Mouse (Mus musculus) small intestine, adult 2 months (tissue): Measurements from ENCODE around the gene Mtrex. TPM values are rescaled to one million over a fixed set of nuclear protein-coding genes. Genes with fewer than 3 reads are reported as not detected.

ENCODE experiments used
- H3K27ac ChIP-seq: fragments of 200-500 bp; 2 replicates; pipeline ENCODE4 v1.5.1; 2012; ENCODE audit warnings: low read depth, low read length, control low read depth, inconsistent platforms; ENCODE audit not compliant: insufficient read depth
- H3K27me3 ChIP-seq: fragments of 200-500 bp; 2 replicates; pipeline ENCODE4 v1.6.1; 2012; ENCODE audit warnings: mild to moderate bottlenecking, moderate library complexity, low read length, inconsistent platforms; ENCODE audit not compliant: control insufficient read depth, insufficient read depth
- H3K36me3 ChIP-seq: fragments of 200-500 bp; 2 replicates; pipeline ENCODE4 v1.6.1; 2012; ENCODE audit warnings: mild to moderate bottlenecking, low read length, control low read depth, inconsistent platforms; ENCODE audit not compliant: control insufficient read depth, insufficient read depth
- H3K4me1 ChIP-seq: fragments of 200-500 bp; 2 replicates; pipeline ENCODE4 v1.6.1; 2012; ENCODE audit warnings: low read length, inconsistent platforms, mixed read lengths; ENCODE audit not compliant: control insufficient read depth, insufficient read depth, insufficient read length
- H3K4me3 ChIP-seq: fragments of 200-500 bp; 2 replicates; pipeline ENCODE4 v1.5.1; 2012; ENCODE audit warnings: low read depth, mild to moderate bottlenecking, control low read depth, inconsistent platforms, low read length, moderate library complexity
- CTCF ChIP-seq: fragments of 200-500 bp; IDR thresholded peaks from 2 replicates; pipeline ENCODE4 v1.5.1; 2012; ENCODE audit warnings: low read depth, mild to moderate bottlenecking, control low read depth, inconsistent platforms, low read length, moderate library complexity, mixed read lengths; ENCODE audit not compliant: insufficient replicate concordance, insufficient read length; ENCODE audit errors: extremely low read depth
- POLR2A ChIP-seq: fragments of 200-500 bp; IDR thresholded peaks from 2 replicates; pipeline ENCODE4 v1.6.1; 2012; ENCODE audit warnings: low read depth, mild to moderate bottlenecking, control low read depth, inconsistent platforms, low read length, moderate library complexity
- WGBS: fragments of 180-500 bp; shearing (Covaris S2); methylation state at CpG from one replicate; pipeline ENCODE4 v1.1.7; 2018; 5-methylcytosine and 5-hydroxymethylcytosine counted together
- polyA plus RNA-seq: library from polyadenylated mRNA; depleted of rRNA; stranded (reverse); fragments of >200 nt; gene quantifications from 2 replicates; pipeline ENCODE4 v1.2.3, GENCODE M21; 2012; rRNA removed

Gene Mtrex
- polyA plus RNA-seq, 1 experiment: 1.2 TPM

- WGBS: 63% methylated on average over 2 of the region's 2 CpGs
- Histone ChIP-seq H3K4me1 (peaks cover 5% of the 10 kb centered on the region; the same call in 1 of the 2 replicates), H3K4me3 (no peak overlapping the region)
These were observed 97.6 kb downstream of the Mtrex start for GRCm38 (mm10) chr13:112829619-112830018.

GRCm38 (mm10) chr13:112825479-112825878 is 101.7 kb downstream of the Mtrex start:
- H3K4me3 ChIP-seq: no peak overlapping the region
- 80% methylated on average over 6 of the region's 6 CpGs for WGBS
- peaks cover 8% of the 10 kb centered on the region for H3K36me3 ChIP-seq
- H3K27ac ChIP-seq: no peak overlapping the region
- 0 out of 2 replicates have a peak, but pooled peaks cover 4% of the 10 kb centered on the region for H3K4me1 ChIP-seq
- H3K27me3 ChIP-seq: no peaks in the 10 kb centered on the region
- TF ChIP-seq CTCF (no peak), POLR2A (no peak)

More at GRCm38 (mm10) chr13:112829619-112830018, 97.6 kb downstream of the Mtrex start:
- no peak overlapping the region for H3K27ac ChIP-seq
- peaks cover 9% of the 10 kb centered on the region for H3K36me3 ChIP-seq
- TF ChIP-seq CTCF: no peak
- no peak for TF ChIP-seq POLR2A
- no peaks in the 10 kb centered on the region for H3K27me3 ChIP-seq

DNA sequence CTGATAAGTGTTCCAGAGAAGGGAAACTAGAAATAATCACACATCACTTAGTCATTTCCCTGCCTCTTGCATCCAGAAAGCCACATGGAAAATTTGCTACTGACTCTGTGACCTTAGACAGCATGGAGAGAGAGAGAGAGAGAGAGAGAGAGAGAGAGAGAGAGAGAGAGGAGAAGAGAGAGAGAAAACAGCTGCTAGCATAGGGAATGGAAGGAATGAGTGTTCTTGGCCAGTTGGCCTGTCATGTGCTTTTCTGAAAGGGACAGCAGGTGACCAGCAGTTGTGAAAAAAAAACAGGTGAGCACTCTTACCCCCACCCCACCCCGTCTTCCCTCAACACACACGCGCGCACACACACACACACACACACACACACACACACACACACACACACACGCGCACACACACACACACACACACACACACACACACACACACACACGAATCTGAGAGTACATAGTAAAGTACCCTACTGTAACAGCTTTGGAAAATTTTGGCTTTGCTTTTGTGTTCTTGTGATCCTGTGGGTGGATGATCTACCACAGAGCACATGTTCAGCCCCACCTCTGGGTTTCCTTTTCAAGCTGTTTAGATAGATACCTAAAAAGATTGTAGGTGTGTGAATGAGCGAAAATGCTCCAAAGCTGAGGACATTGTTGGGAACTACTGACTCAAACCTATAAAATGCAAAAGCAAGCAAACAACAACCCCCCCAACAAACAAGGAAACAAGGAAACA is 103.1 kb downstream of the Mtrex start:
- TF ChIP-seq POLR2A (no peak), CTCF (no peak)
- peaks cover 8% of the 10 kb centered on the region for H3K36me3 ChIP-seq
- no peaks in the 10 kb centered on the region for H3K27me3 ChIP-seq
- 61% methylated on average over 8 of the region's 8 CpGs for WGBS
- H3K4me3 ChIP-seq: no peak overlapping the region
- H3K27ac ChIP-seq: no peak overlapping the region
- H3K4me1 ChIP-seq: 0 out of 2 replicates have a peak, but pooled peaks cover 4% of the 10 kb centered on the region

DNA sequence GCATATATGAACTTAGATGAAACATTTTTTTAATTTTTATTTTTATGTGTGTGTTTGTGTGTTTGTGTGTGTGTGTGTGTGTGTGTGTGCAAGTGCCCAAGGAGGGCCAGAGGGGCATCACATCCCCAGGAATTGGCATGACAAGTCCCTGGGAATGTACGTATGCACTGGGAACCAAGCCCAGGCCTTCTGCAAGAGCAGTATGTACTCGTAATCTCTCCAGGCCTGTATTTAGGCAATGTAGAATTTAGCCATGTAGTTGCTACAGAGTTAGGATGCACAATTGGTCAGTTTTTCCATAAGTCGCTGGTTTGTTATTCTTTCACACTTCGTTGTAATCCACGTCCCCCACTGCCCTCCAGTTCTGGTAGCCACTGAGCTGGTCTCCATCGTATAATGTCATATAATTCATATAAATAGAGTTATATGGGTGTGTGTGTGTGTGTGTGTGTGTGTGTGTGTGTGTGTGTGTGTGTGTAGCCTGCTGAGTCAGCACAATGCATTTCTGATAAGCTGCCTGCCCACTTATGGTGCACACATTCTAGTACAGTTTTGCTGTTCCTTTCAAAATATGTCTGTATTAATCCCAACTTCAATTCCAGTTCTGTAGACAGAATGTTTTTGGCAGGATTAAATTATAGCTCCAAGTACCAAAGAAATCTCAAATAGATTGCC is 103.8 kb downstream of the Mtrex start:
- TF ChIP-seq POLR2A: no peak
- TF ChIP-seq CTCF: no peak
- H3K4me1 ChIP-seq: 0 out of 2 replicates have a peak, but pooled peaks cover 4% of the 10 kb centered on the region
- H3K36me3 ChIP-seq: peaks cover 8% of the 10 kb centered on the region
- H3K4me3 ChIP-seq: no peak overlapping the region
- no peaks in the 10 kb centered on the region for H3K27me3 ChIP-seq
- H3K27ac ChIP-seq: no peak overlapping the region
- WGBS: 83% methylated on average over 6 of the region's 6 CpGs

GRCm38 (mm10) chr13:112822413-112822812 is 104.8 kb downstream of the Mtrex start:
- Histone ChIP-seq H3K36me3 (peaks cover 8% of the 10 kb centered on the region), H3K27me3 (no peaks in the 10 kb centered on the region), H3K27ac (no peak overlapping the region), H3K4me3 (no peak overlapping the region), H3K4me1 (0 out of 2 replicates have a peak, but pooled peaks cover 4% of the 10 kb centered on the region)
- 59% methylated on average over 3 of the region's 3 CpGs for WGBS
- TF ChIP-seq POLR2A: no peak
- no peak for TF ChIP-seq CTCF

- H3K4me3 ChIP-seq: no peak overlapping the region
- H3K36me3 ChIP-seq: no peaks in the 10 kb centered on the region; the same call in 1 of the 2 replicates
- no peaks in the 10 kb centered on the region for H3K27me3 ChIP-seq
- 77% methylated on average over 3 of the region's 3 CpGs for WGBS
- H3K4me1 ChIP-seq: no peaks in the 10 kb centered on the region
- H3K27ac ChIP-seq: no peak overlapping the region
- TF ChIP-seq POLR2A (no peak), CTCF (no peak)
These were observed 109.1 kb downstream of the Mtrex start for GRCm38 (mm10) chr13:112818125-112818524.

Other genes with a start within 250 kb of the Mtrex start
- gene Plpp1, start 126.6 kb downstream of the Mtrex start, polyA plus RNA-seq: 38.7 and 102 TPM in 2 replicates
- gene Dhx29, start 56 bp upstream of the Mtrex start, polyA plus RNA-seq: 0.50 and 0.63 TPM in 2 replicates
- 0.10 and 0.32 TPM in 2 replicates for gene Ccno, start 60.4 kb upstream of the Mtrex start, polyA plus RNA-seq
- not detected in 2 replicates for gene Mcidas, start 66.4 kb upstream of the Mtrex start, polyA plus RNA-seq
- not detected in 2 replicates for gene Cdc20b, start 107.7 kb upstream of the Mtrex start, polyA plus RNA-seq
- 0.28 and 0.30 TPM in 2 replicates for gene Gpx8, start 119.0 kb upstream of the Mtrex start, polyA plus RNA-seq
- gene Gzma, start 173.6 kb upstream of the Mtrex start, polyA plus RNA-seq: 4.4 and 5.2 TPM in 2 replicates